Mouse (Mus musculus) ES-E14 (cell line): ENCODE results near the gene Wdfy2. TPM values are rescaled to one million over a fixed set of nuclear protein-coding genes. Genes with fewer than 3 reads are reported as not detected.

Experiments
- DNase-seq: peaks from one replicate; pipeline ENCODE4 v3.0.0-alpha.2; 2013; ENCODE audit warnings: low read depth, low spot score
- H3K27ac ChIP-seq: 2 replicates; pipeline ENCODE4 v1.5.1; 2012; ENCODE audit warnings: low read depth, mild to moderate bottlenecking, low read length, moderate library complexity, mixed read lengths; ENCODE audit not compliant: poor library complexity, insufficient read depth, severe bottlenecking
- H3K36me3 ChIP-seq: 2 replicates; pipeline ENCODE4 v1.6.1; 2012; ENCODE audit warnings: mild to moderate bottlenecking, low read length, moderate library complexity, mixed read lengths; ENCODE audit not compliant: control insufficient read depth, poor library complexity, insufficient read depth, severe bottlenecking
- H3K4me1 ChIP-seq, 2 experiments: fragments of 150-350 bp in 1 of 2; sonication (generic) in 1 of 2; 2 replicates each; pipeline ENCODE4 v1.6.1; 2012; ENCODE audit warnings: low read length in 2 of 2, mild to moderate bottlenecking in 1 of 2, mixed read lengths in 1 of 2; ENCODE audit not compliant: control insufficient read depth in 2 of 2, insufficient read depth in 2 of 2, poor library complexity in 1 of 2
- H3K4me3 ChIP-seq, 2 experiments: fragments of 150-350 bp in 1 of 2; sonication (generic) in 1 of 2; 2 replicates each; pipeline ENCODE4 v1.5.1; 2012; ENCODE audit warnings: low read length in 2 of 2, low read depth in 1 of 2, mild to moderate bottlenecking in 1 of 2, mixed read lengths in 1 of 2; ENCODE audit not compliant: insufficient read depth in 1 of 2, poor library complexity in 1 of 2, severe bottlenecking in 1 of 2
- H3K9ac ChIP-seq: 2 replicates; pipeline ENCODE4 v1.6.1; 2012; ENCODE audit warnings: low read depth, mild to moderate bottlenecking, low read length, mixed read lengths; ENCODE audit not compliant: poor library complexity, insufficient read depth, severe bottlenecking
- H3K9me3 ChIP-seq: fragments of 150-350 bp; sonication (generic); 2 replicates; pipeline ENCODE4 v1.6.1; 2012; ENCODE audit warnings: low read depth, mild to moderate bottlenecking, low read length; ENCODE audit not compliant: control insufficient read depth, insufficient read depth
- CHD2 ChIP-seq: IDR thresholded peaks from 2 replicates; pipeline ENCODE4 v1.6.1; 2014; ENCODE audit warnings: mild to moderate bottlenecking, low read depth, low read length, inconsistent platforms
- HCFC1 ChIP-seq: IDR thresholded peaks from 2 replicates; pipeline ENCODE4 v1.6.1; 2012; ENCODE audit warnings: low read length, inconsistent platforms, borderline replicate concordance; ENCODE audit not compliant: insufficient read depth
- MAFK ChIP-seq: IDR thresholded peaks from 2 replicates; pipeline ENCODE4 v1.6.1; 2014; ENCODE audit warnings: mild to moderate bottlenecking, low read depth, low read length, inconsistent platforms; ENCODE audit not compliant: insufficient read depth
- ZC3H11A ChIP-seq: IDR thresholded peaks from 2 replicates; pipeline ENCODE4 v1.6.1; 2012; ENCODE audit warnings: low read depth, mild to moderate bottlenecking, inconsistent platforms, low read length, borderline replicate concordance
- ZNF384 ChIP-seq: IDR thresholded peaks from 2 replicates; pipeline ENCODE4 v1.6.1; 2012; ENCODE audit warnings: low read depth, low read length, inconsistent platforms
- in situ Hi-C, 2 experiments: fragments of 600-800 bp; cut with MboI; formaldehyde crosslinking; loops; one replicate each; pipeline ENCODE4 v1.15.1; 2025; ENCODE audit warnings: low sequenced_read_pairs in 2 of 2, inconsistent platforms in 1 of 2; ENCODE audit not compliant: unreplicated experiment in 2 of 2
- total RNA-seq: library from RNA; depleted of rRNA; stranded (reverse); fragments of 300-350 nt; gene quantifications from 2 replicates; pipeline ENCODE4 v1.2.3, GENCODE M21; 2012; rRNA removed

The Wdfy2 gene
- total RNA-seq, 1 experiment, result 7.0 TPM

- no peaks in the 10 kb centered on the region for H3K36me3 ChIP-seq
- H3K9me3 ChIP-seq, result no peaks in the 10 kb centered on the region
- no peak overlapping the region for H3K27ac ChIP-seq
- TF ChIP-seq ZNF384, result no peak
- TF ChIP-seq HCFC1, result no peak
- TF ChIP-seq MAFK, result no peak
- no peak for TF ChIP-seq CHD2
- TF ChIP-seq ZC3H11A, result no peak
- H3K4me1 ChIP-seq, result no peaks in the 10 kb centered on the region
- DNase-seq, result no peak
- in situ Hi-C loops, result no loop called here
- H3K4me3 ChIP-seq, result no peak overlapping the region
- H3K9ac ChIP-seq, result no peak overlapping the region
Measured at GRCm38 (mm10) chr14:63002588-63002987, 165.1 kb downstream of the Wdfy2 start.

Other genes with a start within 250 kb of the Wdfy2 start
- gene Serpine3, start 174.0 kb upstream of the Wdfy2 start, total RNA-seq, result not detected in 2 replicates
- 38.4 and 47.6 TPM in 2 replicates for gene Ints6, start 76.5 kb upstream of the Wdfy2 start, total RNA-seq
- gene Defb48, start 146.8 kb downstream of the Wdfy2 start, total RNA-seq, result not detected in 2 replicates
- not detected in 2 replicates for gene Defb47, start 160.4 kb downstream of the Wdfy2 start, total RNA-seq
- gene Defb43, start 174.1 kb downstream of the Wdfy2 start, total RNA-seq, result not detected in 2 replicates
- 1.5 and 3.1 TPM in 2 replicates for gene Defb42, start 209.3 kb downstream of the Wdfy2 start, total RNA-seq
- gene Defb30, start 212.3 kb downstream of the Wdfy2 start, total RNA-seq, result 0.76 and 1.1 TPM in 2 replicates